Mouse (Mus musculus) gastrocnemius, postnatal 36 days (tissue): Measurements from ENCODE around the gene Pawr. TPM values are rescaled to one million over a fixed set of nuclear protein-coding genes. Genes with fewer than 3 reads are reported as not detected.
"Not testable (repeated sequence)": the region's sequence is repeated elsewhere in the genome, so short reads cannot be mapped to it uniquely, and the experiment has no call there.

Experiments used
- DNase-seq, 2 experiments: peaks; one replicate each; pipeline ENCODE4 v3.0.0; 2022
- intact Hi-C: fragments of 180-260 bp; cut with DNase I; formaldehyde crosslinking; loops from one replicate; pipeline ENCODE4 v1.15.1; 2025
- total RNA-seq, 2 experiments: library from RNA; stranded (reverse); gene quantifications; 2 replicates each; pipeline ENCODE4 v1.2.3; 2021

The Pawr gene
- total RNA-seq, 2 experiments from 2014 or later, result 0.48 to 0.89 TPM

- DNase-seq, result no peak
- intact Hi-C loops, result no loop called here
Measured at GRCm38 (mm10) chr10:108310195-108310594, 21.7 kb upstream of the Pawr start.

- DNase-seq, result no peak
- intact Hi-C loops, result no loop called here
Measured at GRCm38 (mm10) chr10:108311396-108311795, 20.5 kb upstream of the Pawr start.

GRCm38 (mm10) chr10:108313845-108314244, 18.1 kb upstream of the Pawr start:
- no peak for DNase-seq
- intact Hi-C loops, result no loop called here

- intact Hi-C loops, result no loop called here
- DNase-seq, result no peak
Measured at GRCm38 (mm10) chr10:108314396-108314795, 17.5 kb upstream of the Pawr start.

GRCm38 (mm10) chr10:108315236-108315635, 16.7 kb upstream of the Pawr start:
- intact Hi-C loops, result no loop called here
- no peak for DNase-seq

GRCm38 (mm10) chr10:108328356-108328755, 3.6 kb upstream of the Pawr start:
- intact Hi-C loops, result no loop called here
- DNase-seq, result no peak

- intact Hi-C loops, result no loop called here
- no peak for DNase-seq
Measured at GRCm38 (mm10) chr10:108328983-108329382, 2.9 kb upstream of the Pawr start.

- intact Hi-C loops, result no loop called here
- no peak for DNase-seq
Measured at GRCm38 (mm10) chr10:108329771-108330170, 2.1 kb upstream of the Pawr start.

- no peak for DNase-seq
- intact Hi-C loops, result no loop called here
Measured at GRCm38 (mm10) chr10:108330964-108331363, 957 bp upstream of the Pawr start.

GRCm38 (mm10) chr10:108332571-108333541, 935 bp downstream of the Pawr start:
- peak in 1 of 2 experiments; percentile 28 for DNase-seq
- intact Hi-C loops, result no loop called here

- intact Hi-C loops, result no loop called here
Measured at GRCm38 (mm10) chr10:108333642-108334041, 1.7 kb downstream of the Pawr start.

GRCm38 (mm10) chr10:108334096-108334495, 2.2 kb downstream of the Pawr start:
- no peak for DNase-seq
- intact Hi-C loops, result no loop called here

More at GRCm38 (mm10) chr10:108333642-108334041, 1.7 kb downstream of the Pawr start:
- DNase-seq, result no peak

- no peak for DNase-seq
- intact Hi-C loops, result no loop called here
Measured at GRCm38 (mm10) chr10:108335736-108336292, 3.9 kb downstream of the Pawr start.

- DNase-seq, result no peak
- intact Hi-C loops, result no loop called here
Measured at GRCm38 (mm10) chr10:108336581-108336980, 4.7 kb downstream of the Pawr start.

- intact Hi-C loops, result no loop called here
- DNase-seq, result no peak
Measured at GRCm38 (mm10) chr10:108338055-108338961, 6.4 kb downstream of the Pawr start.

- intact Hi-C loops, result no loop called here
- no peak for DNase-seq
Measured at GRCm38 (mm10) chr10:108339118-108339517, 7.2 kb downstream of the Pawr start.

GRCm38 (mm10) chr10:108339872-108340271, 8.0 kb downstream of the Pawr start:
- intact Hi-C loops, result no loop called here
- no peak for DNase-seq

GRCm38 (mm10) chr10:108343734-108344133, 11.8 kb downstream of the Pawr start:
- intact Hi-C loops, result no loop called here
- no peak for DNase-seq

GRCm38 (mm10) chr10:108345123-108345522, 13.2 kb downstream of the Pawr start:
- no peak for DNase-seq
- intact Hi-C loops, result no loop called here

- DNase-seq, intact Hi-C loops: not testable (repeated sequence)
Measured at GRCm38 (mm10) chr10:108346301-108346700, 14.4 kb downstream of the Pawr start.
